Mouse (Mus musculus): ENCODE measurements around the gene Tamm41. TPM values are rescaled to one million over a fixed set of nuclear protein-coding genes. Genes with fewer than 3 reads are reported as not detected.

Gene Tamm41
- polyA plus RNA-seq (2016; fragmentation: Nextera tagmentation; extraction: Ambion mirVana) = 83.0 and 94.2 TPM in 2 replicates

GRCm38 (mm10) chr6:115037103-115038094 is at the start of gene Tamm41:
TSS of gene Tamm41 (minus strand) at chr6:115037876.
- WGBS = 1% methylated on average over 57 of the region's 57 CpGs
- peak; percentile 87 for DNase-seq (ENCODE audit: low spot score)
- Histone ChIP-seq H3K4me3 (peak within 1 kb of the TSS; percentile 95), H3K27ac (peak within 1 kb of the TSS; percentile 88), H3K27me3 (ENCODE audit: insufficient read depth, poor library complexity, severe bottlenecking) (no peaks in the 10 kb centered on the region), H3K4me1 (replicated peaks) (peaks cover 15% of the 10 kb centered on the region), H3K9me3 (0 out of 2 replicates have a peak, but pooled peaks cover 2% of the 10 kb centered on the region), H3K36me3 (peaks cover 25% of the 10 kb centered on the region)

- Histone ChIP-seq H3K27me3 (ENCODE audit: insufficient read depth, poor library complexity, severe bottlenecking) (no peaks in the 10 kb centered on the region), H3K4me1 (replicated peaks) (0 out of 2 replicates have a peak, but pooled peaks cover 4% of the 10 kb centered on the region), H3K9me3 (no peaks in the 10 kb centered on the region), H3K4me3 (no peak overlapping the region), H3K27ac (no peak overlapping the region), H3K36me3 (no peaks in the 10 kb centered on the region)
- DNase-seq (ENCODE audit: low spot score) = no peak
- 64% methylated on average over 9 of the region's 9 CpGs for WGBS
These were observed 47.7 kb upstream of the Tamm41 start for GRCm38 (mm10) chr6:115085274-115085841.

- no peak overlapping the region for H3K4me3 ChIP-seq
- H3K4me1 ChIP-seq (replicated peaks) = 0 out of 2 replicates have a peak, but pooled peaks cover 5% of the 10 kb centered on the region
- H3K9me3 ChIP-seq = no peaks in the 10 kb centered on the region
- WGBS = 51% methylated on average over 9 of the region's 9 CpGs
- H3K27ac ChIP-seq = no peak overlapping the region; the same call in 1 of the 2 replicates
- H3K27me3 ChIP-seq (ENCODE audit: insufficient read depth, poor library complexity, severe bottlenecking) = no peaks in the 10 kb centered on the region
- DNase-seq (ENCODE audit: low spot score) = no peak
- no peaks in the 10 kb centered on the region for H3K36me3 ChIP-seq
These were observed 39.3 kb upstream of the Tamm41 start for GRCm38 (mm10) chr6:115076781-115077575.

GRCm38 (mm10) chr6:115072024-115072423 is 34.3 kb upstream of the Tamm41 start:
- no peaks in the 10 kb centered on the region for H3K9me3 ChIP-seq
- H3K4me1 ChIP-seq (replicated peaks) = no peaks in the 10 kb centered on the region; the same call in 1 of the 2 replicates
- WGBS = 81% methylated on average over 2 of the region's 2 CpGs
- DNase-seq (ENCODE audit: low spot score) = no peak
- no peaks in the 10 kb centered on the region for H3K27me3 ChIP-seq (ENCODE audit: insufficient read depth, poor library complexity, severe bottlenecking)
- H3K36me3 ChIP-seq = no peaks in the 10 kb centered on the region
- H3K4me3 ChIP-seq = no peak overlapping the region
- H3K27ac ChIP-seq = no peak overlapping the region

GRCm38 (mm10) chr6:115065411-115066241 is 27.9 kb upstream of the Tamm41 start:
- Histone ChIP-seq H3K27me3 (ENCODE audit: insufficient read depth, poor library complexity, severe bottlenecking) (no peaks in the 10 kb centered on the region), H3K4me3 (no peak overlapping the region), H3K27ac (no peak overlapping the region), H3K9me3 (no peaks in the 10 kb centered on the region), H3K4me1 (replicated peaks) (no peaks in the 10 kb centered on the region), H3K36me3 (no peaks in the 10 kb centered on the region)
- peak; percentile 49 for DNase-seq (ENCODE audit: low spot score)
- 49% methylated on average over 13 of the region's 13 CpGs for WGBS

GRCm38 (mm10) chr6:115062605-115063350 is 25.1 kb upstream of the Tamm41 start:
- no peaks in the 10 kb centered on the region for H3K27me3 ChIP-seq (ENCODE audit: insufficient read depth, poor library complexity, severe bottlenecking)
- 84% methylated on average over 5 of the region's 5 CpGs for WGBS
- no peaks in the 10 kb centered on the region for H3K4me1 ChIP-seq (replicated peaks)
- H3K36me3 ChIP-seq = no peaks in the 10 kb centered on the region
- no peak for DNase-seq (ENCODE audit: low spot score)
- no peak overlapping the region for H3K27ac ChIP-seq
- no peaks in the 10 kb centered on the region for H3K9me3 ChIP-seq
- no peak overlapping the region for H3K4me3 ChIP-seq

GRCm38 (mm10) chr6:115059227-115059626 is 21.6 kb upstream of the Tamm41 start:
- DNase-seq (ENCODE audit: low spot score) = no peak
- Histone ChIP-seq H3K27ac (no peak overlapping the region), H3K4me3 (no peak overlapping the region), H3K36me3 (no peaks in the 10 kb centered on the region), H3K4me1 (replicated peaks) (peaks cover 13% of the 10 kb centered on the region), H3K9me3 (no peaks in the 10 kb centered on the region), H3K27me3 (ENCODE audit: insufficient read depth, poor library complexity, severe bottlenecking) (no peaks in the 10 kb centered on the region)
- WGBS = 66% methylated on average over 5 of the region's 5 CpGs

- WGBS = 42% methylated on average over 2 of the region's 2 CpGs
- peak; percentile 27 for DNase-seq (ENCODE audit: low spot score)
- no peaks in the 10 kb centered on the region for H3K9me3 ChIP-seq
- peaks cover 13% of the 10 kb centered on the region for H3K4me1 ChIP-seq (replicated peaks)
- H3K27me3 ChIP-seq (ENCODE audit: insufficient read depth, poor library complexity, severe bottlenecking) = no peaks in the 10 kb centered on the region
- no peaks in the 10 kb centered on the region for H3K36me3 ChIP-seq
- H3K4me3 ChIP-seq = no peak overlapping the region
- H3K27ac ChIP-seq = no peak overlapping the region; the same call in 1 of the 2 replicates
These were observed 19.0 kb upstream of the Tamm41 start for GRCm38 (mm10) chr6:115056699-115057098.

GRCm38 (mm10) chr6:115055440-115055839 is 17.8 kb upstream of the Tamm41 start:
- H3K4me3 ChIP-seq = no peak overlapping the region
- no peak overlapping the region for H3K27ac ChIP-seq
- 84% methylated on average over 4 of the region's 4 CpGs for WGBS
- H3K27me3 ChIP-seq (ENCODE audit: insufficient read depth, poor library complexity, severe bottlenecking) = no peaks in the 10 kb centered on the region
- peaks cover 13% of the 10 kb centered on the region for H3K4me1 ChIP-seq (replicated peaks)
- H3K36me3 ChIP-seq = no peaks in the 10 kb centered on the region
- no peak for DNase-seq (ENCODE audit: low spot score)
- no peaks in the 10 kb centered on the region for H3K9me3 ChIP-seq

GRCm38 (mm10) chr6:115051586-115052197 is 14.0 kb upstream of the Tamm41 start:
- DNase-seq (ENCODE audit: low spot score) = no peak
- Histone ChIP-seq H3K27ac (no peak overlapping the region), H3K4me3 (no peak overlapping the region), H3K4me1 (replicated peaks) (peaks cover 6% of the 10 kb centered on the region), H3K9me3 (no peaks in the 10 kb centered on the region), H3K36me3 (no peaks in the 10 kb centered on the region), H3K27me3 (ENCODE audit: insufficient read depth, poor library complexity, severe bottlenecking) (no peaks in the 10 kb centered on the region)
- 82% methylated on average over 6 of the region's 6 CpGs for WGBS

GRCm38 (mm10) chr6:115049015-115049414 is 11.3 kb upstream of the Tamm41 start:
- WGBS = 26% methylated on average over 4 of the region's 4 CpGs
- Histone ChIP-seq H3K9me3 (no peaks in the 10 kb centered on the region), H3K4me3 (no peak overlapping the region), H3K4me1 (replicated peaks) (no peaks in the 10 kb centered on the region), H3K27me3 (ENCODE audit: insufficient read depth, poor library complexity, severe bottlenecking) (no peaks in the 10 kb centered on the region), H3K27ac (no peak overlapping the region), H3K36me3 (no peaks in the 10 kb centered on the region)
- DNase-seq (ENCODE audit: low spot score) = peak; percentile 66
